Mouse (Mus musculus) layer of hippocampus, adult 2 months (tissue): Measurements from ENCODE around the gene Slc12a8. TPM values are rescaled to one million over a fixed set of nuclear protein-coding genes. Genes with fewer than 3 reads are reported as not detected.

Experiments used
- DNase-seq, 2 experiments: peaks; one replicate each; pipeline ENCODE4 v3.0.0; 2022; ENCODE audit warnings: low spot score in 2 of 2
- H3K27ac ChIP-seq: fragments of 200-600 bp; 2 replicates; pipeline ENCODE4 v1.8.1; 2022
- H3K4me3 ChIP-seq: fragments of 200-600 bp; 2 replicates; pipeline ENCODE4 v1.8.1; 2022; ENCODE audit warnings: mild to moderate bottlenecking
- CTCF ChIP-seq: fragments of 200-600 bp; conservative IDR thresholded peaks from 2 replicates; pipeline ENCODE4 v1.8.1; 2022; ENCODE audit warnings: antibody characterized with exemption, mild to moderate bottlenecking, moderate library complexity
- total RNA-seq, 2 experiments: library from RNA; stranded (reverse); gene quantifications; 2 replicates each; pipeline ENCODE4 v1.2.3; 2021

Gene Slc12a8
- total RNA-seq, 2 experiments from 2014 or later: 0.64 to 0.71 TPM

GRCm38 (mm10) chr16:33677901-33678300, 160.8 kb downstream of the Slc12a8 start:
- Histone ChIP-seq H3K27ac (no peak overlapping the region), H3K4me3 (no peak overlapping the region)
- DNase-seq: no peak
- TF ChIP-seq CTCF: no peak

- DNase-seq: no peak
Observed at GRCm38 (mm10) chr16:33680271-33680670, 163.1 kb downstream of the Slc12a8 start.

GRCm38 (mm10) chr16:33680816-33681215, 163.7 kb downstream of the Slc12a8 start:
- Histone ChIP-seq H3K27ac (peak overlapping the region; percentile 57), H3K4me3 (no peak overlapping the region)
- peak; percentile 32 for TF ChIP-seq CTCF
- DNase-seq: no peak

More at GRCm38 (mm10) chr16:33680271-33680670, 163.1 kb downstream of the Slc12a8 start:
- H3K4me3 ChIP-seq: no peak overlapping the region
- peak overlapping the region; percentile 57 for H3K27ac ChIP-seq
- TF ChIP-seq CTCF: no peak

- TF ChIP-seq CTCF: no peak
- H3K27ac ChIP-seq: peak overlapping the region; percentile 57
- no peak overlapping the region for H3K4me3 ChIP-seq
- no peak for DNase-seq
Observed at GRCm38 (mm10) chr16:33681661-33682060, 164.5 kb downstream of the Slc12a8 start.

- TF ChIP-seq CTCF: no peak
- 0 out of 2 replicates have a peak overlapping the region, but pooled peaks have one; percentile 32 for H3K27ac ChIP-seq
- no peak for DNase-seq
- no peak overlapping the region for H3K4me3 ChIP-seq
Observed at GRCm38 (mm10) chr16:33682651-33683050, 165.5 kb downstream of the Slc12a8 start.

- H3K4me3 ChIP-seq: peak overlapping the region; percentile 87
- DNase-seq: no peak
- H3K27ac ChIP-seq: peak overlapping the region; percentile 91
- no peak for TF ChIP-seq CTCF
Observed at GRCm38 (mm10) chr16:33683206-33684161, 166.4 kb downstream of the Slc12a8 start.

- Histone ChIP-seq H3K4me3 (peak within 1 kb of the TSS; percentile 87), H3K27ac (peak within 1 kb of the TSS; percentile 91)
- peak; percentile 33 to 50 for DNase-seq
- TF ChIP-seq CTCF: peak; percentile 20; the same call in 1 of the 2 replicates
Observed at GRCm38 (mm10) chr16:33684162-33684702, 167.1 kb downstream of the Slc12a8 start, which contains the start of gene Heg1. TSS of gene Heg1 (plus strand) at chr16:33684370.

GRCm38 (mm10) chr16:33684703-33685701, 167.9 kb downstream of the Slc12a8 start:
- H3K27ac ChIP-seq: peak overlapping the region; percentile 91
- no peak for DNase-seq
- 0 out of 2 replicates have a peak, but pooled peaks have one; percentile 0 for TF ChIP-seq CTCF
- H3K4me3 ChIP-seq: peak overlapping the region; percentile 87

GRCm38 (mm10) chr16:33686056-33686455, 168.9 kb downstream of the Slc12a8 start:
- TF ChIP-seq CTCF: no peak
- Histone ChIP-seq H3K4me3 (peak overlapping the region; percentile 87), H3K27ac (peak overlapping the region; percentile 91)
- no peak for DNase-seq

GRCm38 (mm10) chr16:33687724-33688123, 170.6 kb downstream of the Slc12a8 start:
- Histone ChIP-seq H3K4me3 (peak overlapping the region; percentile 29), H3K27ac (peak overlapping the region; percentile 43; the same call in 1 of the 2 replicates)
- TF ChIP-seq CTCF: no peak
- no peak for DNase-seq

GRCm38 (mm10) chr16:33690975-33691747, 174.0 kb downstream of the Slc12a8 start:
- Histone ChIP-seq H3K27ac (0 out of 2 replicates have a peak overlapping the region, but pooled peaks have one; percentile 5), H3K4me3 (no peak overlapping the region)
- no peak for DNase-seq
- TF ChIP-seq CTCF: no peak
